Mouse (Mus musculus): Measurements from ENCODE around the gene Fbxo3. TPM values are rescaled to one million over a fixed set of nuclear protein-coding genes. Genes with fewer than 3 reads are reported as not detected.
"Not testable (repeated sequence)": the region's sequence is repeated elsewhere in the genome, so short reads cannot be mapped to it uniquely, and the experiment has no call there.

Gene Fbxo3
- polyA plus RNA-seq, 1 experiment = 27.4 TPM

GRCm38 (mm10) chr2:104082474-104082873 is 55.0 kb downstream of the Fbxo3 start:
- no peaks in the 10 kb centered on the region for H3K36me3 ChIP-seq (ENCODE audit: control insufficient read depth, insufficient read depth, low read length)
- no peaks in the 10 kb centered on the region for H3K27me3 ChIP-seq (ENCODE audit: control insufficient read depth, insufficient read depth, low read length)
- no peak for TF ChIP-seq POLR2A (IDR thresholded peaks at IDR 0.05; ENCODE audit: control insufficient read depth, low read depth, low read length)
- TF ChIP-seq CTCF (IDR thresholded peaks at IDR 0.05; ENCODE audit: control insufficient read depth, insufficient read depth, insufficient replicate concordance, low read depth, low read length) = no peak
- H3K4me1 ChIP-seq (ENCODE audit: control insufficient read depth, insufficient read depth, low read length) = no peaks in the 10 kb centered on the region
- H3K27ac ChIP-seq (ENCODE audit: control insufficient read depth, insufficient read depth, low read depth, low read length) = no peak overlapping the region
- no peak overlapping the region for H3K4me3 ChIP-seq (ENCODE audit: control insufficient read depth, low read depth, low read length)

GRCm38 (mm10) chr2:104084027-104084426 is 56.5 kb downstream of the Fbxo3 start:
- H3K36me3 ChIP-seq (ENCODE audit: control insufficient read depth, insufficient read depth, low read length); H3K27ac ChIP-seq (ENCODE audit: control insufficient read depth, insufficient read depth, low read depth, low read length); H3K4me1 ChIP-seq (ENCODE audit: control insufficient read depth, insufficient read depth, low read length); H3K27me3 ChIP-seq (ENCODE audit: control insufficient read depth, insufficient read depth, low read length); H3K4me3 ChIP-seq (ENCODE audit: control insufficient read depth, low read depth, low read length): not testable (repeated sequence)

DNA sequence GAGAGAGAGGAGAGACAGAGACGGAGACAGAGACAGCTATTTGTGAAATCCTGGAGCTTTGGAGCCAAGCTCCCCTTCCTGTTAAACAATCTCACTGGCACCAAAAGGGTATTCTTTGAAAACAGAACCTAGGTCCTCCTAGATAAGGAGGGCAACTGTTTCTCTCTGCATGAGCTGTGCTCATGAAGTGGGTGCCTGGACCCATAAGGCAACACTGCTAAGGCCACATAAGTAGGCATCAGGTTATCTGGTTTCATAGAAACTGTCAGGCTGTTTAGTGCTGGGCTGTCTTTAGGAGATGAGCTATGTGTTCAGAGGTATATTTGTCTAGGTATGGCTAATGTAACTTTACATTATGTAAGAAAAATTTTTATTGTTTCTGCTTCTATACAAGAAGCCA is 60.0 kb downstream of the Fbxo3 start:
- H3K27ac ChIP-seq (ENCODE audit: control insufficient read depth, insufficient read depth, low read depth, low read length); H3K36me3 ChIP-seq (ENCODE audit: control insufficient read depth, insufficient read depth, low read length); H3K27me3 ChIP-seq (ENCODE audit: control insufficient read depth, insufficient read depth, low read length); H3K4me3 ChIP-seq (ENCODE audit: control insufficient read depth, low read depth, low read length); H3K4me1 ChIP-seq (ENCODE audit: control insufficient read depth, insufficient read depth, low read length): not testable (repeated sequence)

DNA sequence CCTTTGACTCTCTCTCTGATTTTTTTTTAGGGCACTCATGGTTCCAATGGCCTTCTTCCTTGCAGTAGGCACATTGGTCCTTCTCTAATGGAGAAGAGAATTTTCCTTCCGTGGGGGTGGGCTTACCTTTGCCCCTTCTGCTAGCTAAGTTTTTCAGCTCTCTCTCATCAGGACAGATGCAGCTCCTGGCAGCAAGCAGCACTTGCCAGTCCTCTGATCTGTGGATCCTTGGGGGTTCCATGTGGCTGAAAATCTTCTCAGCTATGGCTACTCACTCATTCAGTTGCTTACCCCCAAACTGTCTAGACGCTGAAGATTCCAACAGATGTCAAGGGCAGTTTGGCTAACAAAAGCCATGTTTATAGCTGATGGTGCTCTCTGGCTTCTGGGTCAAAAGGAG is 65.8 kb downstream of the Fbxo3 start:
- Histone ChIP-seq H3K4me3 (ENCODE audit: control insufficient read depth, low read depth, low read length) (no peak overlapping the region), H3K4me1 (ENCODE audit: control insufficient read depth, insufficient read depth, low read length) (peaks cover 3% of the 10 kb centered on the region; the same call in 1 of the 2 replicates)
- no peak for TF ChIP-seq POLR2A (IDR thresholded peaks at IDR 0.05; ENCODE audit: control insufficient read depth, low read depth, low read length)
- TF ChIP-seq CTCF (IDR thresholded peaks at IDR 0.05; ENCODE audit: control insufficient read depth, insufficient read depth, insufficient replicate concordance, low read depth, low read length) = no peak

GRCm38 (mm10) chr2:104095741-104096213 is 68.3 kb downstream of the Fbxo3 start, which contains the start of gene Cd59a:
Gene Cd59a, plus strand, starts transcription at chr2:104095801.
- TF ChIP-seq POLR2A (IDR thresholded peaks at IDR 0.05; ENCODE audit: control insufficient read depth, low read depth, low read length) (peak; percentile 27; the same call in 1 of the 2 replicates), CTCF (IDR thresholded peaks at IDR 0.05; ENCODE audit: control insufficient read depth, insufficient read depth, insufficient replicate concordance, low read depth, low read length) (no peak)
- peak within 1 kb of the TSS; percentile 49 for H3K27ac ChIP-seq (ENCODE audit: control insufficient read depth, insufficient read depth, low read depth, low read length)
- H3K4me1 ChIP-seq (ENCODE audit: control insufficient read depth, insufficient read depth, low read length) = peaks cover 3% of the 10 kb centered on the region; the same call in 1 of the 2 replicates
- no peaks in the 10 kb centered on the region for H3K36me3 ChIP-seq (ENCODE audit: control insufficient read depth, insufficient read depth, low read length)
- peak within 1 kb of the TSS; percentile 76 for H3K4me3 ChIP-seq (ENCODE audit: control insufficient read depth, low read depth, low read length)
- no peaks in the 10 kb centered on the region for H3K27me3 ChIP-seq (ENCODE audit: control insufficient read depth, insufficient read depth, low read length)

More for the DNA sequence above, 65.8 kb downstream of the Fbxo3 start:
- no peak overlapping the region for H3K27ac ChIP-seq (ENCODE audit: control insufficient read depth, insufficient read depth, low read depth, low read length)
- H3K27me3 ChIP-seq (ENCODE audit: control insufficient read depth, insufficient read depth, low read length) = no peaks in the 10 kb centered on the region
- no peaks in the 10 kb centered on the region for H3K36me3 ChIP-seq (ENCODE audit: control insufficient read depth, insufficient read depth, low read length)

- Histone ChIP-seq H3K27ac (ENCODE audit: control insufficient read depth, insufficient read depth, low read depth, low read length) (peak overlapping the region; percentile 49), H3K4me3 (ENCODE audit: control insufficient read depth, low read depth, low read length) (peak overlapping the region; percentile 76), H3K27me3 (ENCODE audit: control insufficient read depth, insufficient read depth, low read length) (no peaks in the 10 kb centered on the region), H3K4me1 (ENCODE audit: control insufficient read depth, insufficient read depth, low read length) (peaks cover 3% of the 10 kb centered on the region; the same call in 1 of the 2 replicates), H3K36me3 (ENCODE audit: control insufficient read depth, insufficient read depth, low read length) (no peaks in the 10 kb centered on the region)
- no peak for TF ChIP-seq CTCF (IDR thresholded peaks at IDR 0.05; ENCODE audit: control insufficient read depth, insufficient read depth, insufficient replicate concordance, low read depth, low read length)
- TF ChIP-seq POLR2A (IDR thresholded peaks at IDR 0.05; ENCODE audit: control insufficient read depth, low read depth, low read length) = no peak
Measured at GRCm38 (mm10) chr2:104096256-104096655, 68.7 kb downstream of the Fbxo3 start.

GRCm38 (mm10) chr2:104096796-104097195 is 69.3 kb downstream of the Fbxo3 start:
- H3K4me3 ChIP-seq (ENCODE audit: control insufficient read depth, low read depth, low read length) = peak overlapping the region; percentile 20; the same call in 1 of the 2 replicates
- not testable (repeated sequence) for H3K27me3 ChIP-seq (ENCODE audit: control insufficient read depth, insufficient read depth, low read length); H3K4me1 ChIP-seq (ENCODE audit: control insufficient read depth, insufficient read depth, low read length); H3K36me3 ChIP-seq (ENCODE audit: control insufficient read depth, insufficient read depth, low read length); H3K27ac ChIP-seq (ENCODE audit: control insufficient read depth, insufficient read depth, low read depth, low read length)

DNA sequence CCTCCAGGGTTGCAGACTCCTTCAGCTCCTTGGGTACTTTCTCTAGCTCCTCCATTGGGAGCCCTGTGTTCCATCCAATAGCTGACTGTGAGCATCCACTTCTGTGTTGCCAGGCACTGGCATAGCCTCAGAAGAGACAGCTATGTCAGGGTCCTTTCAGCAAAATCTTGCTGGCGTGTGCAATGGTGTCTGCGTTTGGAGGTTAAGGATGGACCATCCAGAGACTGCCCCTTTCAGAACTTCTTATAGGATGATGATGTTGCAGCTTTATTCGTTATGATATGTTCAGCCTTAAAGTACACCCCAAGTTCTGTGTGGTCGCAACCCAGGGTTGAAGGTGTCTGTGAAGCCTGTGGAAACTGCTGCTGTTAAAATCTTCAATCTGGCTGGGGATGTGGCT is 69.9 kb downstream of the Fbxo3 start:
- not testable (repeated sequence) for H3K27ac ChIP-seq (ENCODE audit: control insufficient read depth, insufficient read depth, low read depth, low read length); H3K36me3 ChIP-seq (ENCODE audit: control insufficient read depth, insufficient read depth, low read length); H3K4me1 ChIP-seq (ENCODE audit: control insufficient read depth, insufficient read depth, low read length); H3K27me3 ChIP-seq (ENCODE audit: control insufficient read depth, insufficient read depth, low read length)
- H3K4me3 ChIP-seq (ENCODE audit: control insufficient read depth, low read depth, low read length) = peak overlapping the region; percentile 10

Measured in testis, adult 2 months (tissue).